Mouse (Mus musculus) c-Kit-positive CD71-negative TER-119-negative erythroid progenitor cells, embryonic 14.5 days (primary cell): ENCODE results near the gene 6030408B16Rik.

Experiments
- DNase-seq: peaks from one replicate; pipeline ENCODE4 v3.0.0-alpha.2; 2013; ENCODE audit warnings: low read depth

6030408B16Rik gene

GRCm38 (mm10) chr15:101293025-101293621 lies at the start of gene 6030408B16Rik:
TSS of gene 6030408B16Rik (plus strand) at chr15:101293212.
- DNase-seq: no peak

- no peak for DNase-seq
These were observed 49.0 kb upstream of the 6030408B16Rik start for GRCm38 (mm10) chr15:101244012-101244411.

GRCm38 (mm10) chr15:101246231-101247154 lies 46.5 kb upstream of the 6030408B16Rik start:
- peak; percentile 92 for DNase-seq

GRCm38 (mm10) chr15:101247155-101247498 lies 45.9 kb upstream of the 6030408B16Rik start:
- no peak for DNase-seq

- DNase-seq: no peak
These were observed 44.8 kb upstream of the 6030408B16Rik start for GRCm38 (mm10) chr15:101248029-101248710.

- DNase-seq: no peak
These were observed 42.7 kb upstream of the 6030408B16Rik start for GRCm38 (mm10) chr15:101250220-101250800.

- DNase-seq: no peak
These were observed 41.1 kb upstream of the 6030408B16Rik start for GRCm38 (mm10) chr15:101251930-101252329.

- no peak for DNase-seq
These were observed 40.4 kb upstream of the 6030408B16Rik start for GRCm38 (mm10) chr15:101252614-101253013.

GRCm38 (mm10) chr15:101253563-101253885 lies 39.5 kb upstream of the 6030408B16Rik start:
- no peak for DNase-seq

GRCm38 (mm10) chr15:101253886-101254795 lies 38.9 kb upstream of the 6030408B16Rik start, which contains the start of gene Nr4a1:
TSS of gene Nr4a1 (plus strand) at chr15:101254269.
- no peak for DNase-seq

GRCm38 (mm10) chr15:101255842-101256462 lies 37.1 kb upstream of the 6030408B16Rik start:
- no peak for DNase-seq

GRCm38 (mm10) chr15:101256463-101257206 lies 36.4 kb upstream of the 6030408B16Rik start:
- no peak for DNase-seq

GRCm38 (mm10) chr15:101258420-101258819 lies 34.6 kb upstream of the 6030408B16Rik start:
- no peak for DNase-seq

GRCm38 (mm10) chr15:101259922-101260321 lies 33.1 kb upstream of the 6030408B16Rik start:
- no peak for DNase-seq

GRCm38 (mm10) chr15:101260387-101260786 lies 32.6 kb upstream of the 6030408B16Rik start:
- no peak for DNase-seq

- no peak for DNase-seq
These were observed 32.0 kb upstream of the 6030408B16Rik start for GRCm38 (mm10) chr15:101260874-101261622.

GRCm38 (mm10) chr15:101262502-101262901 lies 30.5 kb upstream of the 6030408B16Rik start:
- no peak for DNase-seq

GRCm38 (mm10) chr15:101266132-101266963 lies 26.7 kb upstream of the 6030408B16Rik start:
- DNase-seq: peak; percentile 87
